Mouse (Mus musculus) activated CD4-positive, CD25-positive, alpha-beta regulatory T cell, adult 4 months (primary cell): Measurements from ENCODE around the gene H2-M10.1. TPM values are rescaled to one million over a fixed set of nuclear protein-coding genes. Genes with fewer than 3 reads are reported as not detected.
"Not testable (repeated sequence)": the region's sequence is repeated elsewhere in the genome, so short reads cannot be mapped to it uniquely, and the experiment has no call there.

ENCODE experiments used
- ATAC-seq: one replicate; pipeline ENCODE4 v1.8.0; 2017
- polyA plus RNA-seq, 2 experiments: library from polyadenylated mRNA; unstranded; fragments of 100-300 nt; shearing (Covaris generic); gene quantifications; one replicate each; pipeline ENCODE4 v1.2.1; 2017

Gene H2-M10.1
- polyA plus RNA-seq = not detected

GRCm38 (mm10) chr17:36326055-36326454 lies at the start of gene H2-M10.1:
TSS of gene H2-M10.1 (minus strand) at chr17:36326155.
- ATAC-seq = no peak

GRCm38 (mm10) chr17:36368317-36368716 lies 42.4 kb upstream of the H2-M10.1 start, which contains the start of gene H2-M10.3:
TSS of gene H2-M10.3 (minus strand) at chr17:36368417.
- not testable (repeated sequence) for ATAC-seq

- not testable (repeated sequence) for ATAC-seq
Observed at GRCm38 (mm10) chr17:36362404-36362803, 36.4 kb upstream of the H2-M10.1 start.

GRCm38 (mm10) chr17:36357512-36357911 lies 31.6 kb upstream of the H2-M10.1 start:
- not testable (repeated sequence) for ATAC-seq

- ATAC-seq = no peak
Observed at GRCm38 (mm10) chr17:36355763-36356162, 29.8 kb upstream of the H2-M10.1 start.

- not testable (repeated sequence) for ATAC-seq
Observed at GRCm38 (mm10) chr17:36355343-36355742, 29.4 kb upstream of the H2-M10.1 start.

- no peak for ATAC-seq
Observed at GRCm38 (mm10) chr17:36315689-36316253, 10.2 kb downstream of the H2-M10.1 start.

GRCm38 (mm10) chr17:36315041-36315688 lies 10.8 kb downstream of the H2-M10.1 start:
- ATAC-seq = peak; percentile 92

- ATAC-seq = no peak
Observed at GRCm38 (mm10) chr17:36314511-36314910, 11.4 kb downstream of the H2-M10.1 start.

- ATAC-seq = no peak
Observed at GRCm38 (mm10) chr17:36309293-36309692, 16.7 kb downstream of the H2-M10.1 start.

GRCm38 (mm10) chr17:36308855-36309254 lies 17.1 kb downstream of the H2-M10.1 start:
- ATAC-seq = peak; percentile 14

GRCm38 (mm10) chr17:36286390-36286789 lies 39.6 kb downstream of the H2-M10.1 start, which contains the start of gene H2-M10.2:
TSS of gene H2-M10.2 (minus strand) at chr17:36286490.
- ATAC-seq = no peak

GRCm38 (mm10) chr17:36281521-36282245 lies 44.3 kb downstream of the H2-M10.1 start:
- no peak for ATAC-seq

GRCm38 (mm10) chr17:36274776-36275175 lies 51.2 kb downstream of the H2-M10.1 start:
- no peak for ATAC-seq

GRCm38 (mm10) chr17:36273796-36274195 lies 52.2 kb downstream of the H2-M10.1 start:
- no peak for ATAC-seq

Other genes starting within 250 kb of the H2-M10.1 start
- gene Gm19684, start 204.5 kb downstream of the H2-M10.1 start, polyA plus RNA-seq = 1 to 10 TPM in 1 of 2 experiments, under 1 TPM in 1; 0.70 to 4.4 TPM
- gene Gm7030, start 196.7 kb downstream of the H2-M10.1 start, polyA plus RNA-seq = not detected
- 1 to 10 TPM; 1.3 to 5.2 TPM for gene Gm8909, start 157.6 kb downstream of the H2-M10.1 start, polyA plus RNA-seq
- gene H2-T3, start 135.9 kb downstream of the H2-M10.1 start, polyA plus RNA-seq = 1 to 10 TPM in 1 of 2 experiments, not detected in 1; 5.7 TPM
- 100 to 1,000 TPM; 178 to 195 TPM for gene Rpp21, start 68.1 kb downstream of the H2-M10.1 start, polyA plus RNA-seq
- 10 to 100 TPM in 1 of 2 experiments, 1 to 10 TPM in 1; 9.2 to 13.2 TPM for gene Trim39, start 53.9 kb downstream of the H2-M10.1 start, polyA plus RNA-seq
- not detected for gene H2-M10.2, start 39.7 kb downstream of the H2-M10.1 start, polyA plus RNA-seq
- not detected for gene H2-M10.3, start 42.3 kb upstream of the H2-M10.1 start, polyA plus RNA-seq
- not detected for gene H2-M10.4, start 136.2 kb upstream of the H2-M10.1 start, polyA plus RNA-seq
- gene H2-M11, start 220.9 kb upstream of the H2-M10.1 start, polyA plus RNA-seq = not detected